Mouse (Mus musculus) E14TG2a.4 (cell line): ENCODE measurements around the gene Foxp1.

Source experiments
- CTCF ChIP-seq: conservative IDR thresholded peaks from 2 replicates; pipeline ENCODE4 v1.5.1; 2014; ENCODE audit warnings: low read length
- NANOG ChIP-seq: IDR thresholded peaks from 2 replicates; pipeline ENCODE4 v1.6.1; 2014; ENCODE audit warnings: borderline replicate concordance, low read length, mixed read lengths

GRCm38 (mm10) chr6:99376721-99377120, 145.8 kb downstream of the Foxp1 start:
- no peak for TF ChIP-seq CTCF
- TF ChIP-seq NANOG, result no peak
